Mouse (Mus musculus): ENCODE measurements around the gene Clns1a.

Clns1a gene

DNA sequence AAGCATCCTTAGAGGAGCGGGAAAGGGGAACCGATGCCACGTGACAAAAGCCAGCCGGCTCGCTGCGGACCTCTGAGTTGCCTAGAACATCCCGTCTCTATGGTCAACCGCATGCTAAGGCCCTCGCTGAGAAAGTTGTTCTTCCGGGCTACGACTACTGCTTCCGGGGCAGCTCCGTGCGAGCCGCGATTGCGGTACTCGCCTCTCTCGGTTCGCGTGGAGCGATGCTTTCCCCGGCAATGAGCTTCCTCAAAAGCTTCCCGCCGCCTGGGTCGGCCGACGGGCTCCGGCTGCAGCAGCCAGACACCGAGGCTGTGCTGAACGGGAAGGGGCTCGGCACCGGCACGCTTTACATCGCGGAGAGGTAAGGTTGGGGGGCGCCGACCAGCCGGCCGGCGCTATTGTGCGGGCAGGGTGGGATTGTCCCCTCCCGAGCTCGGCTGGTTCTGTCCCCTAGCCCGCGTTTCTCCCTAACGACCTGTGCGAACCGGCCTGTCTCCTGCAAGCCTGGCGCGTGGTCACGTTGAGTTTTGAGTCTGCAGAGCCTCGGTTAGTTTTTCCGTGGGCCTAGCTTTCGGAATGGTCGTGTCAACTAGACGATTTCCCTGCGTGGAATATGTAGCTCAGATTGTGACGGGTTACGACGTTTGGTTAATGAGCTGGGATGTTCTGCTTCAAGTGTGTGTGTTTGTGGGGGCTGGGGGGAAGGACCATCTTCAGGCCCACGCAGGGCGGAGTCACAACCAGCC lies at the start of gene Clns1a:
Clns1a (plus strand) TSS at position 129 of the 749 bp plus-strand sequence.
- peak; percentile 92 to 93 for DNase-seq

- no peak for DNase-seq
Measured at GRCm38 (mm10) chr7:97647656-97648055, 48.8 kb upstream of the Clns1a start.

- DNase-seq = no peak
Measured at GRCm38 (mm10) chr7:97650729-97651128, 45.7 kb upstream of the Clns1a start.

DNA sequence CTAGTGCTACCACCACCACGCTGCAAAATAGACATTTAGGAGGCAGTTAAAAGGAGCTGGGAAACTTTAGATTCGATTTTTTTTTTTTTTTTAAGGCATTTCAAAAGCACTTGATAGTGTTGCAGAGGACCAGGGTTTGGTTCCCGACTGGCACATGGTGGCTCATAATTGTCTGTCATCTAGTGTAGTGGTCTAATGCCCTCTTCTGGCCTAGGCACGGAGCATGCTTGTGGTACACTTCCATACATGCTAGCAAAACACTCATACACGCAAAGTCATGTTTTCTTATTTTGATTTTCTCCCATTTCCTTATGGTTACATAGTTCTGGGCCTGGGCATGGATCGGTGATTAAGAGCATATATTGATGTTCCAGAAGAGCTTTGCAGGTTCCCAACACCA lies 40.3 kb upstream of the Clns1a start:
- no peak for DNase-seq

DNA sequence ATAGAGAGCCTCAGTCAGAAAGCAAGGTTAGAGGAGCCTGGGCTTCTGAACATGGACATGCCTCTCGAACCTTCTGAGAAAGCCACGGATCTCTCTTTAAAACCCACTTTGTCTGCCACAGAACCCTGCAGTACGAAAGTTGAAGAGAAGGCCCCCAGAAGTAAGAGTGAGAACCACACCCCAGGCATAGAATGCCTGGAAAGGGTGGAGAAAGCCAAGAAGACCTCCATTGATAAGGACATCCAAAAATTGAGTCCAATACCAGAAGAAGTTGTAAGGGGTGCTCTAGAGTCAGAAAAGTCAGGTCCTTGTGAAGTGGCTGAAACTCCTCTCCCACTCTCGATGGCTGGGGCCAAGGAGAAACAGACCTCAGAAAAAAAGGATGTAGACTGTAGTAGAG lies 34.8 kb upstream of the Clns1a start:
- DNase-seq = no peak

GRCm38 (mm10) chr7:97679239-97679638 lies 17.2 kb upstream of the Clns1a start:
- DNase-seq = no peak

- no peak for DNase-seq
Measured at GRCm38 (mm10) chr7:97687831-97688230, 8.6 kb upstream of the Clns1a start.

DNA sequence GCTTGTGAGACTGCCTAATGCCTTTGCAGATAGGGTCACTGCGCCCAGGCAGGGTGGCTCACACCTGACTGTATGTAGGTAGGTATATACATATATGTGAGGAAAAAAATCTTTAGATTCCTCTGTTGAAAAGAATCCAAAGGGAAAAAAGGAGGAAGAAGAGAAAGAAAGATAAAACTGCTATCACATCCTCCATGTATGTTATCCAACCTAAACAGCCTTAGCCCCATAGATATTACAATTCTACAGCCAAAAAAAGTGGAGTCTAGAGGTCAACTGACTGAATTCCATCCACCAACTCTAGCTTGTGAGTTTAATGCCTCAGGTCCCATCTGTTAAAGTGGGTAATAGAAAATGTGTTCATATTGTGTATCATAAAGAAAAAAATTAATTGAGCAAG lies 993 bp upstream of the Clns1a start:
- DNase-seq = no peak

GRCm38 (mm10) chr7:97696133-97696505 lies 315 bp upstream of the Clns1a start:
- no peak for DNase-seq

GRCm38 (mm10) chr7:97700173-97700572 lies 3.7 kb downstream of the Clns1a start:
- no peak for DNase-seq

DNA sequence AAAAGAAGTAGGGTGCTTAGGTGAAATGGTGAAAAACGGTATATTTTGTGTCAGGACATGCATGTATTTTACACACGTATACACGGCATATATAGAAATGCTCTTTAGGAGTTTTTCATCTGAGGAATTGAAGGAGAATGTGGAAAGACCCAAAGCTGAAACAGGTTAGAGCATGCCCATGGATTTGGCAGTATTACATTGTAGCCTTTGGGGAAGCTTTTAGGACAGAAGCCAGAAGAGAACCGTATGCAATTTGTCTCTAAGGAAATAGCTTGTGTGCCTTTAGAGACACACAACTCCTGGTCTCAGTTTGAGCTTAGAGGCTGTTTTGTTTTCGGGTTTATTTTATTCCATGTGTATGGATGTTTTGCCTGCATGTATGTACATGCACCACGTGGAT lies 4.7 kb downstream of the Clns1a start:
- no peak for DNase-seq

DNA sequence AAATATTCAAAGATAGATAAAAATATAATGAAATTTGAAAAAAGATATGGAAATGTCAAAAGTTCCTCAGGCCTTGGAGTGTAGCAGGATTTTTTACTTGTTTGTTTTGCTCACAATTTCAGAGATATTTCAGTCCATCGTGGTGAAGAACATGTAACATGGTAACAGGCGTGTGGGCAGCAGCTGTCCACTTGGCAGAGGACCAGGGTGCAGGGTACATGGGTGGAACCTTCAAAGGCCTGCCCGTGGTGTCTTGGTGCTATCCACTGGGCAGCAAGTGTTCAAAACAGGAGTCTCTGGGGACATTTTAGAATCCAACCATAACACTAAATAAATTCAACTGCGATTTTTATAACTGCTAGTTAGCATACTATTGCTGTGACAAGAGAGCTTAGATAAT lies 10.7 kb downstream of the Clns1a start:
- no peak for DNase-seq

DNA sequence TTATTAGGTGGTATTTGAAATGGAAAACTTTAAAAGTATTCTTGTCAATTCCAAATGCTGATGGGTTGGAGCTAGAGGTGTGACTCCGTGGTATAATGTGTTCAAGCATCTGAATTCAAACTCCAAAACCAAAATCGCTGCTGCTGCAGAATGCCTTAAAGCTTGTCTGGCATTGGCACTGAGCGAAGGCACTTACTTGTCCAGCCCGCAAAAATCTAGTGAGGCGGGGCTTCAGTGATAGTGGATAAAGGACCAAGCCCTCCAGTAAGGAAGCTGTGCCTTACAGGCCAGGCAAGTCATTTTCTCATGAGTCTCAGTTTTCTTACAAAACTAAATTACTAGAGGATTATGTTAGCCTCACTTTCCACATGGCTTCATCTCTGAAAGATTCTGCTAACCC lies 11.4 kb downstream of the Clns1a start:
- no peak for DNase-seq

GRCm38 (mm10) chr7:97709204-97709603 lies 12.8 kb downstream of the Clns1a start:
- DNase-seq = no peak

GRCm38 (mm10) chr7:97714651-97715050 lies 18.2 kb downstream of the Clns1a start:
- no peak for DNase-seq

GRCm38 (mm10) chr7:97717326-97717725 lies 20.9 kb downstream of the Clns1a start:
- DNase-seq = no peak

- DNase-seq = no peak
Measured at GRCm38 (mm10) chr7:97719078-97719477, 22.6 kb downstream of the Clns1a start.

- no peak for DNase-seq
Measured at GRCm38 (mm10) chr7:97720109-97720508, 23.7 kb downstream of the Clns1a start.

- DNase-seq = no peak
Measured at GRCm38 (mm10) chr7:97722278-97722918, 26.0 kb downstream of the Clns1a start.

DNA sequence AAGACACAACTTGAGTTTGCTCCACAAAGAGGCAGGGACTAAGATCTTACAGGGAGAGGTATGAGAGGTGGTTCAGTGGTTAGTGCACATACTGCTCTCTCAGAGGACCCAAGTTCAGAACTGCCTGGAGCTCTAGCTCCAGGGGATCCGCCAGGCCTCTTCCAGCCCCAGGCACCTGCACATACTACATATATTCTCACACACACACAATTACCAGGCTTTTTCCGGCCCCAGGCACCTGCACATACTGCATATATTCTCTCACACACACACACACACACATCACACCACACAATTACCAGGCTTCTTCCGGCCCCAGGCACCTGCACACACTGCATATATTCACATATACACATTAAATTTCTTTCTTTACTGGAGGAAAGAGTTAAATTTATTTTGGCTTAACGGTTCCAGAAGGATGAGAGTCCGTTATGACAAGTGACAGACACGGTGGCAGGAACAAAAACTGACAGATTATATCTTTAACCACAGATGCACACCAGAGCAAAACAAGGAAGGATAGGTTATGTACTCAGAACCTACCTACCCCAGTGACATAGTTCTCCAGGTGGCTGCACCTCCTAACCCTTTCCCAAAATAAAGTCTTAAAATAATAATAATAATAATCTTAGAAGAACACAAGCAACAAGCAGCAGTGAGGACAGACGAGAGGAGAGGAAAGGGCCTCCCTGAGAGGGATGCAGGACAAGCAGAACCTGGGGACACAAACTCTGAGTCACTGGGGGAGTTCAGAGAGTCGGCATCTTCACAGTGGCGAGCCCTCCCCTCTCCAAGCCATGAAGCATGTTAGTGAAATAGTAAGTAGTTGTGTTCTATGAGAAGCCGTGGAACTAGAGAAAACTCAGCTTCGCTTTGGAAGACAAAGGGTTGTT lies 27.5 kb downstream of the Clns1a start:
- no peak for DNase-seq

DNA sequence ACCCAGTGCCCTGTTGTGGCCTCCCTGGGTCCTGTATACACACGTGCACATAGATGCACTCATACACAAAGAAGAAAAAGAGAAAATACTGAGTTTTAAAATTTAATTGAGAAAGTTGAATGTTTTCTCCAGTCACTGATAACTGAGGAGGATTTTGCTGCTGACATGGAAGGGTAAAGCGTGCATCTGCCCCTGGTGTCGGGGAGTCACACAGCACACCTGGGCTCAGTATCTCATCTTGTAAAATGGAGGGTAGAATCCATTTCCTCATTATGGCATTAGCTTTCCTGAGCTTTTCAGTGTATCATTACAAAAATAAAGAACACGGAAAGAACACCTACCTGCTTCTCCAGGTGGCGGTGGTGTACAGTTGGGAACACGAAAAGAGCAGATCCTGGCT lies 29.0 kb downstream of the Clns1a start:
- DNase-seq = no peak

DNA sequence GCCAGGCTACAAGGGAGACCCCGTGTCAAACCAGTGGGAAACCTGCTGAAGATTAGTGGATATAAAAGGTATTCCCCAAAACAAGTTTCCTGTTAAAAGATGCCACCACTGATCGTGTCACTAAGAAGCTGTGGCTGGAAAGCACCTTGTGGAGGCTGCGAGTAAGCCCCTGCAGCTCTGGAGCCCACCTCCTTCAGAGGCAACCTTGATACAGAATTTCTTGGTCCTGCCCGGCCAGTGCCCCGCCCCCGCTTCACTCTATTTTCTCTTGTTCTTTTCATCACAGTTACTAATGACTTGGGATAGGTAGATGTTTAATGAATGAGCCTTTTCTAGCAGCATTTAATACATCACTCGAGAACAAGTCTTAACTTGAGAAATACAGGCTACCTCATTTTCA lies 29.6 kb downstream of the Clns1a start:
- no peak for DNase-seq

- no peak for DNase-seq
Measured at GRCm38 (mm10) chr7:97726778-97727177, 30.3 kb downstream of the Clns1a start.
